Mouse (Mus musculus) effector memory CD4-positive, alpha-beta T cell, adult 5 months (primary cell): ENCODE data around the gene Slc25a25. TPM values are rescaled to one million over a fixed set of nuclear protein-coding genes. Genes with fewer than 3 reads are reported as not detected.

Experiments used
- polyA plus RNA-seq: library from polyadenylated mRNA; unstranded; fragments of 100-300 nt; shearing (Covaris generic); gene quantifications from one replicate; pipeline ENCODE4 v1.2.1, GENCODE M21; 2017

Gene Slc25a25
- polyA plus RNA-seq = 41.6 TPM

DNA sequence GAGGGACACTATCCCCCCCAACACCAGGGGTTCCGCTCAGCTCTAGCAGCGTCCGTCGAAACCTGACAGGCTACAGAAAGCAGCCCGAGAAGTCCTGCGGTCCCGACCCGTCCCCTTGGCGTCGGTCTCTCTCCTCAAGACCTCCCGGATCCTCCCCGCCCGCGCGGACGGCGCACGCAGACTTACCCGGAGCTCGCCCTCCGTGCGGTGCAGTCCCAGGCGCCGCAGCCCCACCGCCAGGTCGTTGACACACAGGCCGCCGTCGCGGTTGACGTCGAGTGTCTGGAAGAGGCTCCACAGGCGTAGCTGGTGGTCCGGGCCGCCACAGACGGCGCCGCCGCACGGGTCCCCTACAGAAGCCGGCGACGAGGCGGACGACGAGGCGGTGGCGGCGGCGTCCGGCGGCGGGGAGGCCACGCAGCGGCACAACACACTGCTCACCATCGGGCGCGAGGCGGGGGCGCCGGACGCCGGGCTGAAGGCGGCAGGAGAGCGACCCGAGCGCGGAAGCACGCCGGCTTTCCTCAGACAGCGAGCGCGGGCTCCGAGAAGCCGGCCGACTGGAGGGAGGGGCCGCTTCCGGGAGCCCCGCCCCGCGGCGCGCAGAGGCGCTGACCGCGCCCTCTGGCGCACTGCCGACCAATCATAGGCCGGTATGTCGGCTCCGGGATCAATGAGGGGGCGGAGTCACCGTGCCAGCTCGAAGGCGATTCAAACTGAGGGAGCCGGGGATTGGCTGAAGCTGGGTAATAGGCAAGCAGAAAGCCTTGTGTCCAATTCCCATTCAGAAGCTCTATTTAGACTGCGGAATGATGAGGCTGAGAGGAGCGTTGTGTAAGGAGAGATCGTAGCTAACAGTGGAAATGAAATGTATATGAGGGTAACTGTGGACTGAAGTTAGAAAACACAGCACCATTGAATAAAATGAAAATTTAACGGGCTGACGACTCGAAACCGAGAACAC is at the start of gene Slc25a25:
Gene Slc25a25, minus strand, starts transcription at position 565 of the 964 bp plus-strand sequence.

DNA sequence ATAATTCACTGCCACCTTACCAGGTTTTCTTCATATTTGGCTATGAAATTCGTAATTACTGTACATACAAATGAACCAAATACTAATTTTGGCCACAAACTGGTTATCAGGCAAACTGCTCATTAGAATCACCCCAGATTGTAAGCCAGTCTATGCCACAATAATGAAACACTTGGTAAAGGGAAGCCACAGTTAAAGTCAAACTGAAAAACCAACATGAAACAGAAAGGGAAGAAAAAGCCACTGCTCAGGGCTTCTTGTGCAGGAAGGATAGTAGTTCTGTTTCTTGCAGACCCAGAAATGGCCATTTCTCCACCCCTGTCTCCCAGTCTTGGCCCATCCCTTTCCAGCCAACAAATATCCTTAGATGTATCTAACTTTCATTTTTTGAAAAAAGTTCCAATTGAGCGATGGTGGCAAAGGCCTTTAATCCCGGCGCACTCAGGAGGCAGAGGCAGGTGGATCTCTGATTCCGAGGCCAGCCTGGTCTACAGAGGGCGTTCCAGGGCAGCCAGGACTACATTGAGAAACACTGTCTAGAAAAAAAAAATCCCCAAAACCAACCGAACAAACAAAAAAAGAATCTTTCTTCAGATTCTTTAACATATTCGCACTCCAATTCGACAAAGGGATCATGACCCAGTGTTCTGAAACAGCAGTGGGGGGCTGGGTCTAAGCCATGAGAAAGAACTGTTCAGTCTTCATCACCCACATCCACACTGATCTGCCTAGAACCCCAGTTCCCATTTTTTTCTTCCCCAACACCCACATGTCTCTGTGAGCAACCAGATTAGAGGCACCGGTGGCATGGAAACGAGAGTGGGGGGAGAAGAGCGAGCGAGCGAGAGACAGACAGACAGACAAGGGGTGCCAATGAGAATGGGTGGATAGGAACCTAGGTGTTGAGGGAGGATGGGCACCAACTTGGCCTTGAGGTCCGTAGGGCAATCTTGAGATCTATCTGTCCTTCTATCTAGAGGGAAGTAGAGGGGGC is 1.2 kb downstream of the Slc25a25 start, which contains the start of gene Naif1:
Gene Naif1, plus strand, starts transcription at position 697 of the 994 bp plus-strand sequence.

DNA sequence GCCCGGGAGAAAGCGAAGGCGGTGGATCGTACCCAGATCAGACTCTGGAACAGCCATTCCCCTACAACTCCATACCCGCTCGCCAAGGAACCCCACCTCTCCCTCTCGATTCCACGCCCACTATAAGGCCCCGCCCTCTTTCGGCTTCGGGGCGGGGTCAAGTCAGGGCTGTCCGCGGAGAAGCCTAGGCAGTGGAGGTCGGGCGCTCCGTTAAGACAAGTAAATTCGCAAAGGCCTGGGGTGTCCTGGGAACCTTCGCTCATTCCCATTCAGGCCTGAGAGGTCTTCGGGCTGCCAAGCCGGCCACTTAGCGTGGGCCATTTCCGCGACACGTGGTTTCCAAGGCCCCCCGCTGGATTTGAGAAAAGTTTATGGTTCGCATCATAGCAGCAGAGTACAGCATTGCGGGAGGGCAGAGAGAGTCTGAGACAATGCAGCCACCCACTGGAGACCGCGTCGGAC is 55.7 kb downstream of the Slc25a25 start, which contains the start of gene Ptges2:
Gene Ptges2, plus strand, starts transcription at position 413 of the 462 bp plus-strand sequence.

DNA sequence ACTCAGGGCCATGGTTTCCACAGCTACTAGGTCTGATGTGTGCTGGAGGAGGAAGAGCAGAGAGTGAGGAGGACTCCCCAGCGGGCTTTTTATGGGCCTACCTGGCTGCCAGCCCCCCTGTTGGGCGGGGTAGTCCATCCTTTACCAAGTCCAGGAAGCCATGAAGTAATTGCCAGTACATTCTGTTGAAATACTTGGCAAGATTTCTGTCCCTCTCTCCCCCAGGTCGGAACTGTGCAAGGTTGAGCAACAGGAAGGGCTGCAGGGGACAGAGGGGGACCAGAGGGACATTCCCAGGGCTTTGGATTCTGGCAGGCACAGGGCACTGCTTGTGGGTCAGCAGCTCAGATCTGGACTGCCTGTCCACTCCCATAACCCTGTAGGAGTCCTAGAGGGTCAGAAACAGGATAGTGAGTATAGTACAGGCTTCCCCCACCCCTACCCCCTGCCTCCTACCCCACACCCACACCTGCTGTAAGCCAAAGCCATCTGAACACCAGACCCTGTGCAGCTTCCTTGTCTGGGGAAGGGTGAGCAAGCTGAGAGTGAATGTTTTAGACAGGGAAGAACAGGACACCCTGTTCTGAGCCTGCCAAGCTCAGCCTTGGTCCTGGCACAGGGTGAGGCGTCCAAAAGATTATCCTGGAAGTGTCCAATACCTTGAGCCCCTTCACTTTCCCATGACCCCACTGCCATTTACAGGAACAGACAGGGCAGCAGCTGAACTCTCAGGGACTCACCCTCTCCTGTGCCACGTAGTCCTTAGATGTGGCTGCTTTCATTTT is 63.3 kb downstream of the Slc25a25 start, which contains the start of gene Lcn2:
Gene Lcn2, minus strand, starts transcription at position 547 of the 785 bp plus-strand sequence.

DNA sequence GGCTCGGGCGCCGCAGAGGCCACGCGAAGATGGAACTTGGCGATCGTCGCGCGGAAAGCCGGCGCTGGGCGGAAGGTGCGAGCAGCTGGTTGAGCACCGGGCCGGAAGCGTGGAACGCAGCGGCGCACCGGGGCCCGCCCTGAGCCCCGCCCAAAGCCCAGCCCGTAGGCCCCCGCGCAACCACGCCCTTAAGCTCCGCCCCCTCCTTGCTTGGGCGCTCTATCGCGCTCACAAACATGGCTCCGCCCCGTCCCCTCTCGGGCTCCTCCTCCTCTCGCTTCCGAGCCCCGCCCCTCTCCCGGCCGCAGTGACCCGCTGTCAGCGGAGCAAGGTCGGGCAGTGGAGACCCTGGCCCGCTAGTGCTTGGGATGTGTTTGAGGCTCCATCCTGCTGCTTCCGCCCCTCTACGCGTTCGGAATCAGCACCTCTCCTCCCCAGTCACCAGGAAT is 69.4 kb downstream of the Slc25a25 start, which contains the start of gene 1110008P14Rik:
Gene 1110008P14Rik, minus strand, starts transcription at position 164 of the 449 bp plus-strand sequence.

Other genes with a start within 250 kb of the Slc25a25 start
- gene Pomt1, start 214.9 kb downstream of the Slc25a25 start, polyA plus RNA-seq = 4.0 TPM
- 73.0 TPM for gene Uck1, start 191.3 kb downstream of the Slc25a25 start, polyA plus RNA-seq
- 31.9 TPM for gene Golga2, start 164.1 kb downstream of the Slc25a25 start, polyA plus RNA-seq
- 170 TPM for gene Swi5, start 163.4 kb downstream of the Slc25a25 start, polyA plus RNA-seq
- 118 TPM for gene Ciz1, start 99.1 kb downstream of the Slc25a25 start, polyA plus RNA-seq
- not detected for gene Dnm1, start 98.1 kb downstream of the Slc25a25 start, polyA plus RNA-seq
- gene 1110008P14Rik, start 69.5 kb downstream of the Slc25a25 start, polyA plus RNA-seq = 43.5 TPM
- gene Lcn2, start 63.2 kb downstream of the Slc25a25 start, polyA plus RNA-seq = not detected
- 11.4 TPM for gene Ptges2, start 55.5 kb downstream of the Slc25a25 start, polyA plus RNA-seq
- gene Naif1, start 988 bp downstream of the Slc25a25 start, polyA plus RNA-seq = 6.4 TPM
- 148 TPM for gene Fam102a, start 83.9 kb upstream of the Slc25a25 start, polyA plus RNA-seq
- 68.5 TPM for gene Dpm2, start 119.4 kb upstream of the Slc25a25 start, polyA plus RNA-seq
- not detected for gene Pip5kl1, start 123.4 kb upstream of the Slc25a25 start, polyA plus RNA-seq
- not detected for gene 9430097D07Rik, start 124.2 kb upstream of the Slc25a25 start, polyA plus RNA-seq
- 25.4 TPM for gene St6galnac4, start 135.7 kb upstream of the Slc25a25 start, polyA plus RNA-seq
- 2.7 TPM for gene St6galnac6, start 148.3 kb upstream of the Slc25a25 start, polyA plus RNA-seq
- gene Ak1, start 170.3 kb upstream of the Slc25a25 start, polyA plus RNA-seq = not detected
- gene Eng, start 195.2 kb upstream of the Slc25a25 start, polyA plus RNA-seq = not detected